Mouse (Mus musculus) erythroblast, embryonic 14.5 days (primary cell): ENCODE data around the gene Calcr.
"Not testable (repeated sequence)": the region's sequence is repeated elsewhere in the genome, so short reads cannot be mapped to it uniquely, and the experiment has no call there.

Experiments used
- GATA1 ChIP-seq: IDR thresholded peaks from 2 replicates; pipeline ENCODE4 v1.6.1; 2012; ENCODE audit warnings: low read length, inconsistent platforms, mixed read lengths
- TAL1 ChIP-seq: IDR thresholded peaks from 3 replicates; pipeline ENCODE4 v1.6.1; 2012; ENCODE audit warnings: low read length, inconsistent platforms, mixed read lengths

- TF ChIP-seq GATA1, TAL1: not testable (repeated sequence)
These were observed 92.6 kb downstream of the Calcr start for GRCm38 (mm10) chr6:3671941-3672340.
